Mouse (Mus musculus) lung, postnatal 0 days (tissue): ENCODE measurements around the gene Cuedc1. TPM values are rescaled to one million over a fixed set of nuclear protein-coding genes. Genes with fewer than 3 reads are reported as not detected.

Experiments used
- ATAC-seq: fragments of 200-750 bp; cut with Nextera tagmentation; 2 replicates; pipeline ENCODE4 v1.8.0; 2017; ENCODE audit warnings: moderate library complexity
- DNase-seq: peaks from one replicate; pipeline ENCODE4 v3.0.0-alpha.2; 2016; ENCODE audit warnings: low spot score
- H3K27ac ChIP-seq: fragments of 300-500 bp; sonication (generic); 2 replicates; pipeline ENCODE4 v1.5.1; 2014; ENCODE audit warnings: antibody characterized with exemption, mild to moderate bottlenecking, low read length, mixed read lengths
- H3K27me3 ChIP-seq: fragments of 300-500 bp; sonication (generic); replicated peaks from 2 replicates; pipeline ENCODE4 v1.6.1; 2014; ENCODE audit warnings: low read length, mixed read lengths; ENCODE audit not compliant: insufficient read depth
- H3K36me3 ChIP-seq: fragments of 300-500 bp; sonication (generic); 2 replicates; pipeline ENCODE4 v1.6.1; 2014; ENCODE audit warnings: low read length, mixed read lengths; ENCODE audit not compliant: insufficient read depth
- H3K4me1 ChIP-seq: fragments of 300-500 bp; sonication (generic); 2 replicates; pipeline ENCODE4 v1.6.1; 2014; ENCODE audit warnings: antibody characterized with exemption, low read depth, low read length, mixed read lengths; ENCODE audit not compliant: insufficient read depth
- H3K4me2 ChIP-seq: fragments of 300-500 bp; sonication (generic); replicated peaks from 2 replicates; pipeline ENCODE4 v1.6.1; 2014; ENCODE audit warnings: low read depth, mild to moderate bottlenecking, low read length, moderate library complexity, mixed read lengths
- H3K4me3 ChIP-seq: fragments of 300-500 bp; sonication (generic); 2 replicates; pipeline ENCODE4 v1.5.1; 2014; ENCODE audit warnings: low read depth, low read length
- H3K9ac ChIP-seq: fragments of 300-500 bp; sonication (generic); replicated peaks from 2 replicates; pipeline ENCODE4 v1.6.1; 2014; ENCODE audit warnings: low read depth, mild to moderate bottlenecking
- H3K9me3 ChIP-seq: fragments of 300-500 bp; sonication (generic); 2 replicates; pipeline ENCODE4 v1.6.1; 2016; ENCODE audit warnings: low read length, mixed read lengths
- CTCF ChIP-seq: IDR thresholded peaks from 2 replicates; pipeline ENCODE4 v1.5.1; 2016; ENCODE audit warnings: antibody characterized with exemption, mild to moderate bottlenecking
- EP300 ChIP-seq: IDR thresholded peaks from 2 replicates; pipeline ENCODE4 v1.6.1; 2016; ENCODE audit warnings: antibody characterized with exemption, mild to moderate bottlenecking, control low read depth
- WGBS: fragments of 180-500 bp; shearing (Covaris S2); extraction: QIAGEN DNeasy Blood & Tissue Kit; methylation state at CpG from one replicate; pipeline ENCODE4 v1.1.7; 2014; 5-methylcytosine and 5-hydroxymethylcytosine counted together
- polyA plus RNA-seq: library from polyadenylated mRNA; unstranded; fragments of >200 nt; fragmentation: Nextera tagmentation; extraction: Ambion mirVana; gene quantifications from 2 replicates; pipeline ENCODE4 v1.2.1, GENCODE M21; 2015

Gene Cuedc1
- polyA plus RNA-seq, 1 experiment from 2014 or later, result 14.6 TPM

DNA sequence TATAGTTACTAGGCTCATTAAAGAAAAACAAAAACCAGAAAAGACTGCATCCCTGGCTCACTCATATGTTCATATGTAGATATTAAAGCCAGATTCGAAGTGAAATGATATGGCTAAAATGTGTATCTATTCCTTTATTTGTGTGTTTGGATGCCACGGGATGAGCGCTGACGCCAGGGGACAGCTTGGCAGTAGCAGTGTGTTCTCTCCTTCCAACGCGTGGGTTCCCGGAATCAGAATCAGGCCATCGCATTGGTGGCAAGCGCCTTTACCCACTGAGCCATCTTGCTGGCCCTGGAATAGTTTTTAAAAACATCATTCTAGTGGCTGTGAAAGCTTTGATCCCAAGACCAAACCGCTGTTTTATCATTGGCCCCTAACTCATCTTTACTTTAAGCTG, 32.1 kb downstream of the Cuedc1 start:
- TF ChIP-seq EP300, result no peak
- no peak for TF ChIP-seq CTCF
- Histone ChIP-seq H3K27ac (no peak overlapping the region), H3K9ac (no peak overlapping the region), H3K9me3 (no peaks in the 10 kb centered on the region), H3K27me3 (no peaks in the 10 kb centered on the region), H3K4me1 (peaks cover 6% of the 10 kb centered on the region; the same call in 1 of the 2 replicates), H3K4me3 (no peak overlapping the region), H3K4me2 (no peak overlapping the region), H3K36me3 (no peaks in the 10 kb centered on the region)
- ATAC-seq (no peak), DNase-seq (no peak)
- WGBS, result 91% methylated on average over 10 of the region's 10 CpGs

DNA sequence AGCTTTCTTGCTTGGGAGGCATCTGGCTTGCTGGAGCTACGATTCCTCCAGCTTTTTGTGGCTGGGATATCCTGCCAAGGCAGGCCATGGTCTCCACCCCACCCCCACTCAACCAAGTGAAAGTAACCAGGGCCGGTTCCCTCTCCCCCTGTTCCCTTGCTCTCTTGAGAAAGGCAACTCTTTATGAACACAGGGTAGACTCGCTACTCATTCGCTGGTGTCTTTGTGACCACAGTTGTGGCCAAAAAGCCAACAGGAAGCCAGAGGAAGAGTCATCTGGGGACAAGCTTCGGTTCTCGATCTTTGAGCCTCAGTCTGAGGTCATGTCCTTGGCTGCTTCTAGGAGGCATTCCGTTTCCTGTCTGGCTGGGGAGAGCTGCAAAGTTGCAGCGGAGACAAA, 34.0 kb downstream of the Cuedc1 start:
- Histone ChIP-seq H3K4me2 (peak overlapping the region; percentile 39), H3K4me3 (no peak overlapping the region), H3K27ac (peak overlapping the region; percentile 62), H3K4me1 (peaks cover 6% of the 10 kb centered on the region; the same call in 1 of the 2 replicates), H3K9me3 (no peaks in the 10 kb centered on the region), H3K27me3 (no peaks in the 10 kb centered on the region), H3K36me3 (no peaks in the 10 kb centered on the region), H3K9ac (no peak overlapping the region)
- 14% methylated on average over 8 of the region's 8 CpGs for WGBS
- ATAC-seq (peak; percentile 77), DNase-seq (peak; percentile 72)
- TF ChIP-seq EP300, result no peak; the same call in 1 of the 2 replicates
- TF ChIP-seq CTCF, result no peak

DNA sequence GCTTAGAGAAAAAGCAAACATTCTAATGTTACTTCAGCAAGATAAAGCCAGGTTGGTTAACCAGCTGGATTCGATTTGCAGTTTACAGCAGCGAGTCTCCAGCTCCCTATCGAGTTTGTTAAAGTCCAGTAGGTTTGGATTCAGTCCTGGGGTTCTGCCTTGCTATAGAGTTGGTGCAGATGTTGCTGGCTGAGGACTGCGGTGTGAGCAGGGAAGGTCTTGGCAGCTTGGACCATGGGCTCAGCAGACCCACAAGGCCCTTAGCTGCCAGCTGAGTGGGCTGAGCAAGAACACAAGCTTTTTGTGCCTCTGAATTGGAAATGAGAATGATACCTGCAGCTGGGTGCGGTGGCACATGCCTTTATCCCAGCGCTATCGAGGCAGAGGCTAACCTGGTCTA, 37.4 kb downstream of the Cuedc1 start:
- no peak for ATAC-seq

DNA sequence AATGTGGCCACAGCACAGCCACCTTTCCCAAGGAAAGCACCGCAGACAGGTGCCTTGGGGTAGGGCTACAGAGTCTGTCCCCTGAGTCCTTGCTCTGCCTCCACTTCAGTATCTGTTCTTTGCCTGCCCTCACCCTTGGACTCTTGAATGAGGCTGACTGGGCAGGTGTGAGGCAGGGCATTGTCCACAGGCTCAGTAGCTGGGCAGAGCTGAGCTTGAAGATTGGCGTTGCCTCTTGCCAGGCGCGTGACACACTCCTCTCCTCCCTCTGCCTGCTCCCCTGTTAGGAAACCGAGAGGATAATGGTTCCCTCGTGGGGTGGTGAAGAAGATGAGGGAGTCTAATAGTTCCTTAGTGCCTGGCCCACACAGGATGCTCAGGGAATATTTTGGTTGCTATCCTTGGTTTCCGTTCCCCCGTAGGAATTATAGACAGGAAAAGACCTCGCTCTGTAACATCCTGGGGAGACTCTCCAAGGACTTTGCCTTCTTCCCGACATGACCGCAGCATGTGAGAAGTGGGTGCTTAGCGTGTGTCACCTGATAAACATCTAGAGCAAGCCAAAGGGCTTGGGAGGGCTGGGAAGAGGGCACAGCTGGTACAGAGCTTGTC, 40.1 kb downstream of the Cuedc1 start:
- H3K27ac ChIP-seq, result no peak overlapping the region
- no peak overlapping the region for H3K4me2 ChIP-seq
- DNase-seq (no peak), ATAC-seq (peak; percentile 40; the same call in 1 of the 2 replicates)
- H3K4me3 ChIP-seq, result no peak overlapping the region
- H3K4me1 ChIP-seq, result peaks cover 3% of the 10 kb centered on the region
- H3K9me3 ChIP-seq, result no peaks in the 10 kb centered on the region
- H3K36me3 ChIP-seq, result no peaks in the 10 kb centered on the region
- TF ChIP-seq EP300 (no peak), CTCF (no peak)
- 45% methylated on average over 12 of the region's 12 CpGs for WGBS
- H3K27me3 ChIP-seq, result no peaks in the 10 kb centered on the region
- no peak overlapping the region for H3K9ac ChIP-seq

More for the DNA sequence above, 37.4 kb downstream of the Cuedc1 start:
- H3K4me1 ChIP-seq, result peaks cover 9% of the 10 kb centered on the region
- H3K27me3 ChIP-seq, result no peaks in the 10 kb centered on the region
- H3K4me2 ChIP-seq, result no peak overlapping the region
- H3K4me3 ChIP-seq, result no peak overlapping the region
- H3K36me3 ChIP-seq, result no peaks in the 10 kb centered on the region
- no peak for TF ChIP-seq EP300
- WGBS, result 46% methylated on average over 7 of the region's 7 CpGs
- H3K9me3 ChIP-seq, result no peaks in the 10 kb centered on the region
- no peak for DNase-seq
- H3K9ac ChIP-seq, result no peak overlapping the region
- no peak overlapping the region for H3K27ac ChIP-seq

DNA sequence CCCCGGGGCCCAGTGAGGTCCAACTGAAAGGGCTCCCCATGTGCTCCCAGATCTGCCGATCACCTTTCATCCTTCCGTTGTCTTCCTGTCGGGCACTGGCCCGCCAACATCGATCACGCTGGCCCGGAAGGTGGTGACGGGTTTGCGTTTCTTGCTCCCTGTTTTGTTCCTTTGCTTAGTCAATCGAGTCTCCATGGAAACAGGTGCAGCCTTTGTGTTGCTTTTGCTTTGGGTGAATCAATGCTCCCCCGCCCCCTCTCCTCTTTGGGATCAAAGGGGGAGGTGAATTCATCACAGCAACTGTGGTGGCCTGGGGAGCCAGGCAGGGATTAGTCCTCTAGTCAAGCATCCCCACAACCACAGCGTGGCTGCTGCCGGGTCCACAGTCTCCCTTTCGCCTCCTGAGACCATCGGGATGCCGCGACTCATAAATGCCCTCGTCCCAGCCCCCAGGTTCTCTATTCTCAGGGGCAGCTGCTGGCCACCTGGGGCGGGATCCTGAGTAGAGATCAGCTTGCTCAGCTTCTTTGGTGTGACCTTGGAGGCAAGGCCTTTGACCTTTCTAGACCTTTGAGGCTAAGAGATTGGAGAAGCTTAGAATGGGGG, 41.5 kb downstream of the Cuedc1 start:
- Histone ChIP-seq H3K4me2 (no peak overlapping the region), H3K27me3 (no peaks in the 10 kb centered on the region), H3K36me3 (no peaks in the 10 kb centered on the region), H3K9ac (no peak overlapping the region), H3K27ac (no peak overlapping the region), H3K9me3 (no peaks in the 10 kb centered on the region), H3K4me3 (no peak overlapping the region), H3K4me1 (peaks cover 3% of the 10 kb centered on the region)
- 32% methylated on average over 20 of the region's 20 CpGs for WGBS
- DNase-seq (no peak), ATAC-seq (no peak)
- TF ChIP-seq CTCF (no peak), EP300 (no peak)

DNA sequence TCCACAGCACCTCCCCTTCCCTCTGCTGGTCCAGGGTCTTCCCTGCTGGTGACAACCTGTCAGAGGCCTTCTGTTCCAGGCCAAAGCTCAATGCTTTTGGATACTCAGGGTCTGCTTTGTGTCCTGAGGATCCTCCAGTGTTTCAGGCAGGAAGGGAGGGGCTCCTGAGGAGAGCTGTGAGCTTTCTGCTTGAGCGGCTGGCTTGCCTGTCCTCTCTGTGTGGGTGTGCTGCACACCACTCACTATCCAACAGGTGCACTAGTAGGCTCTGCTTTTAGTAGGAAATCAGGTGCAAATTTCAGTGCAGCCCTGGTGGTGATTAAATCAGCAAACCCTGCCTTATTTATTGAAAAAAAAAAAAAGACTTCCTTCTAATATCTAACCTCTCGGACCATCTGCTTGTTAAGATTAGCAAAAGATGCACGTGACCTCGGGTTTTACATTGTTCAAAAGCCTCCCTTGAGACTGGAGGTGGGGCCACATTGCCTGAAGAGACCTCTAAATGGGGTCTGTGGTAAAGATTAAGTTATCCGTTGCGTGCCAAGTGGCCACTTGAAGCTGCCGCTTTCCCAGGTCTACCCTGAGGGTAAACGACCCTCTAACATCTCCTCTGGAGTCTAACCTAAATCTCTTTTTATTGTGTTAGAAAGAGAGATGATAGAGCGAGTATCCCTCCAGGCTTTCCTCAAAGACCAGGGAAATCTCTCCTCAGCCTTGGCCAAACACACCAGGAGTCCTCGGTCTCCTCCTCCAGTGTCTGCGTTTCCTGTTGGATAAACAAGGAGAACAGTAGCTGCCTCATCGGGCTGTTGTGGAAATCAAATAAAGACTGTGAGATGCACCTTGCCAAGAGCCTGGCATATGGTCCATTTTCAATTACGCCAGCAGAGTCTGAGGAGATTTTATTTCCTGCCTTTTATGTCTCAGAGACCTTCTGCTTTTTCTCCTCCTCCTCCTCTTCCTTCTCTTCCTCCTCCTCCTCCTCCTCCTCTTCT, 42.5 kb downstream of the Cuedc1 start:
- H3K4me3 ChIP-seq, result no peak overlapping the region
- no peak overlapping the region for H3K27ac ChIP-seq
- DNase-seq (no peak), ATAC-seq (no peak)
- H3K36me3 ChIP-seq, result no peaks in the 10 kb centered on the region
- H3K9ac ChIP-seq, result no peak overlapping the region
- WGBS, result 36% methylated on average over 13 of the region's 13 CpGs
- no peaks in the 10 kb centered on the region for H3K9me3 ChIP-seq
- H3K4me1 ChIP-seq, result peaks cover 3% of the 10 kb centered on the region
- no peak overlapping the region for H3K4me2 ChIP-seq
- TF ChIP-seq EP300 (no peak), CTCF (no peak)
- no peaks in the 10 kb centered on the region for H3K27me3 ChIP-seq
